Mouse (Mus musculus) cerebellum, postnatal 25 days (tissue): Measurements from ENCODE around the gene Sap30.
"Not testable (repeated sequence)": the region's sequence is repeated elsewhere in the genome, so short reads cannot be mapped to it uniquely, and the experiment has no call there.

Source experiments
- DNase-seq, 2 experiments: peaks; one replicate each; pipeline ENCODE4 v3.0.0; 2021; ENCODE audit warnings: mixed read lengths in 2 of 2

Gene Sap30

GRCm38 (mm10) chr8:57491873-57492272 lies 4.2 kb upstream of the Sap30 start:
- DNase-seq, result no peak

- DNase-seq, result no peak
These were observed 2.2 kb upstream of the Sap30 start for GRCm38 (mm10) chr8:57489896-57490295.

- DNase-seq, result no peak
These were observed 1.7 kb upstream of the Sap30 start for GRCm38 (mm10) chr8:57489366-57489765.

DNA sequence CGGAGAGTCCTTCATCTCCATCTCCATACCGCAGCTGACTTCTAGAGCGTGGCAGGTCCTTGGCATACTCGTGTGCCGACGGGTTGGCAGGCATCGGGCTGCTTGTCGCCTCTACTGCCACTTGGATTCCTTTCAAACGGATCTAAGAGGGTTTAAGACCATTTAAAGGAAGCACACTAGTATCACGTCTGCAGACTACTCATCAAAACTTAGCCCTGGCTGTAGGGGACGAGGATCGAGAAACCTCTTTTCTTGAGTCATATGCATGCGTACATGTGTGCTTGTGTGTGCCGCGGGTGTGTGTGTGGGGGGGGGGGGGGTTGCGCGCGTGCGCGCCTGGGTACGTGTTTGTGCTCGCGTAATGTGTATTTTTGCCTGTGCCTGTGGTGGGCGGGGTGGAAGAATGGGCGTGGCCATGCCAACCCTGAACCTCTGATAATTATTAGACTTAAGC lies 679 bp upstream of the Sap30 start:
- peak; percentile 70 to 78 for DNase-seq

DNA sequence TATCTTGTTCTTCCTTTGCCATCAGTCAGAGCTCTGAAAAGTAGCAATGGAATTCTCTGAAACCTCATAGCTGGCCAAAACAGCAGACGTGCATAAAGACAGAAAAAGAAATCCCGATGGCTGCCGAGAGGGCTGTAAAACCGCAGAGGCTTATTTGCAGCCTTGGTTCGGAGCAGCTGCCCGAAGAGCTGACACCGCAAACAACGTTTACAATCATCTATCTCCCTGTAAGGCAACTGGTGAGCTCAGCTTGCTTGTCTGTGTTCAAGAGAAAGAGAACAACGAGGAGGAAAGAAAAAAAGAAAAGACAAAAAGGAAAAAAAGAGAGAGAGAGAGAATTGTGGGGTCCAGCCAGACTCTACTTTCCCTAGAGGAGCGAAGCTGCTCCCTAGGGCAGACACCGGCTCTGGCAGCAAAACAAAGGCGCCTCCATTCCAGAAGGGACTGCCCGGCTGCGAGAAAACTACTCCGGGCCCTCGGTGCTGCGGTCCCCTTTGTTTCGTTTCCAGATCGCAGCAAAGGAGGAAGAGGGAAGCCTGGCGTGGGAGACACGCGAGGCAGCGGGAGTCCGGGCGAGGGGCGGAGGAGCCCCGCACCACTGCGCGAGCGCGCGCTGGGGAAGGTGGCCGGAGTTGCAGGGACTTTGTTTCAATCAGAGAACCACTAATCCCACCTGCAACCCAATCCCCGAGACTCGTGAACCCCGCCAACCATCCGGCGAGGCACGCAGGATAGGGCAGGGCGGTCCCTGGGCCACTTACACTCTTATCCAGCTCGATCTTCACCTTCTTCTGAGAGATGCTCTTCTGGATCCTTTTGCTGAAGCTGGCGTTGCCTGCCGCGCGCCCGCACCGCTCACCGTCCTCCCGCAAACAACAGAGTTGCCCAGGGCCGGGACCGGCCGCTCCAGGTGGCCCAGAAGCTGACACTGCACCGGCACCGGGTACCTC lies 894 bp downstream of the Sap30 start:
- peak; percentile 62 to 70 for DNase-seq

DNA sequence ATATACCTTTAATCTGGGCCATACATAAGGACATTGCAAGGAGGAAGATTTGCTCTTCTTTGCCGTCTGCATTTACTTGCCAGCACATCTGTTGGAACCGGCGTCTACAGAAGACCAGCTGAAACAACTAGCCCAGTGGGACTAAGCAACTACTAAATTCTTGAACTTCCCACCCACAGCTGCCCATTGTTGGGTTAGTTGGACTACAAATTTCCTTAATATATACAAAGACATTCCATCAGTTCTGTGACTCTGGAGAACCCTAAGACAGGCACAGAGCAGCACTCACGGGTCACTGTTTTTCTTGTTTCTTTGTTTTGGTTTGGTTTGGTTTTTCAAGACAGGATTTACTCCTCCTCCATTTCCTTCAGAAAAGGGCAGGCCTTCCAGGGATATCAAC lies 7.1 kb downstream of the Sap30 start:
- no peak for DNase-seq

GRCm38 (mm10) chr8:57479700-57480099 lies 8.0 kb downstream of the Sap30 start:
- no peak for DNase-seq

- DNase-seq, result no peak
These were observed 9.3 kb downstream of the Sap30 start for GRCm38 (mm10) chr8:57478406-57478805.

DNA sequence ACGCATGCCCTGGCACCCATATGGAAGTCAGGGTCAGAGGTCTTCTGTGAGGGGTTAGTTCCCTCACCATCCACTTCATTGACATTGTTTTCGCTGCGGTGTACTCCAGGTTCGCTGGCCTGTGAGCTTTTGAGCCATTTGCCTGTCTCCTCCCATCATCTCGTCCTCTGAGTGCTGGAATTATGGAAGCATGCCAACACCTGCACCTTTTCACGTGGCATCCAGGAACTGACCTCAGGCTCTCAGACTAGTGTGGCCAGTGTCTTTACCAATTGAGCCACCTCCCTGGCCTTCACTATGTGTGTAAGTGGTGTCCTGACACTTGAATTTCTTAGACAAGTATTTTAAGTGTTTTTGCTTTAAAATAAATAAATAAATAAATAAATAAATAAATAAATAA lies 13.9 kb downstream of the Sap30 start:
- DNase-seq, result no peak

- DNase-seq, result no peak
These were observed 16.8 kb downstream of the Sap30 start for GRCm38 (mm10) chr8:57470863-57471262.

- DNase-seq, result peak in 1 of 2 experiments; percentile 33
These were observed 19.0 kb downstream of the Sap30 start for GRCm38 (mm10) chr8:57468624-57469023.

DNA sequence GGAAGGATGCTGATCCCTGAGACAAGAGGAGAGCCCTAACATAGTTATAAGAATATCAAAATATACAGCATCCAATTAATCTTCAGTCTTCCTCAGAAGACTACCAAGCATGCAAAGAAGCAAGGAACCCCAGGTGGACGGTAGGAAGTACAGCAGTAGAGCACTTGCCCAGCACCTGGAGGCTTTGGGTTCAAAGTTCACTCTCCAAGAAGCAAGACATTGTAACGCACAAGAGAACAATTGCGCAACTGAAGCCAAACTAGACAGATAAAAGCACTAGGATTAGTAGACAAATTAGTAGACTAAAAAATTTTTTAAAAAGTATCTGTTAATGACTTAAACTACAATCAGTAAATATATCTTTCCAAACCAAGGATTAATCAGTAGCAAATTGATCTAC lies 23.9 kb downstream of the Sap30 start:
- DNase-seq, result no peak

DNA sequence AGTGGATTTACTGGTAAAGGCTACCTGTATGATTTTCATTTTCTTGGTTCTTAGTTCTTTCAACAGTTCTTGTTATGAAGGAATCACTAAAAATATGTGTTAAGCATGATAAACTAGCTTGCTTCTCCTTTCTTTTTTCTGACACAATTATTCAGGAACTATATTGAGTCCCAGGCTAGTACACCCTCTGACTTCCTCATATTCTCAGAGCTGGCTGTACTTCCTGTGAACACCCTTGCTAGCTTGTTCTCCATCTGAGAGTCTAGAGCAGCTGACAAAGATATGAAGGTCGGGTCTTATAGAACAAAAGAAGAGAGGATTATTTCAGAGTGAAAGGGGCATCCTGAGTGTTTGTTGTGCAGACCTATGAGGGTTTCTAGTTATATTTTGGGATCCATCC lies 24.8 kb downstream of the Sap30 start:
- DNase-seq, result no peak

GRCm38 (mm10) chr8:57457942-57458341 lies 29.7 kb downstream of the Sap30 start:
- DNase-seq, result no peak

- no peak for DNase-seq
These were observed 30.5 kb downstream of the Sap30 start for GRCm38 (mm10) chr8:57457152-57457551.

GRCm38 (mm10) chr8:57455765-57456164 lies 31.9 kb downstream of the Sap30 start, which contains the start of gene Scrg1:
Scrg1 (plus strand) TSS chr8:57455923.
- DNase-seq, result no peak

- DNase-seq, result no peak
These were observed 34.3 kb downstream of the Sap30 start for GRCm38 (mm10) chr8:57453361-57453760.

DNA sequence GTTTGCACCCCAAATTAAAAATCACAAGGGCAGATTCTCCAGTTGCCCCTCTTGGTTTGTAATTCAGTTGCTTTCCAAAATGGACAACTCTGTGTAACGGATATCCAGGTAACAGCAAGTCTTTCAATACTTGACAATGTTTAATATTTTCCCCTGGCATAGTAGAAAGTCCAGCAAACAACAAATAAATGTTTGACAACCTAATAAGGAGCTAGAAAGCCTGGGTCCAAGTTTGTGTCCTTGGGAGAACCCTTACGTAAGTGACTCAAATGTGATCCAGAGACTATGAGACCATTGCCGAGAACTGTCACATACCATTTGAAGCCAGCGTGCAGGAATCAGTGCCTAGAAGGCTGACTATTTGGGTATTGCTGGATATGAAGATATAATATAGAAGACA lies 35.8 kb downstream of the Sap30 start:
- DNase-seq, result no peak

GRCm38 (mm10) chr8:57450726-57451125 lies 36.9 kb downstream of the Sap30 start:
- DNase-seq, result no peak

GRCm38 (mm10) chr8:57445901-57446300 lies 41.8 kb downstream of the Sap30 start:
- not testable (repeated sequence) for DNase-seq

DNA sequence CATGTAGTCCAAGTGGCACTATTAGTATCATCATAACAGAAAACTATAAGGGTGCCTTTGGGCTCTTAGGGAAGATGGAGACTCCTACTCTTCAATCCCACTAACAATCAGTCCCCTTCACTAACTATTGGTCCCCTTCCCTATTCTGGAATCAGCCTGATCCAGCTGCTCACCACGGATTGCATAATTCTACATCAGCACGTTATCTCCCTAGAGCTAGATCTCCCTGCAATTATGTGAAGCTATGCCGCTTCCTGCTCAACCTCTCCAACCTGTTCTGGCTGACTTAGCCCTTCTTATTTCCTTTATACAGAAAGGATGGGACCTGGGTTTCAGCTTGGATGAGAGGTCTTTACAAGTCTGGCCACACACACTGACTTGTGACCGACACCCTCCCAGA lies 44.4 kb downstream of the Sap30 start:
- DNase-seq, result no peak

GRCm38 (mm10) chr8:57441556-57441955 lies 46.1 kb downstream of the Sap30 start:
- no peak for DNase-seq

- DNase-seq, result no peak
These were observed 46.5 kb downstream of the Sap30 start for GRCm38 (mm10) chr8:57441131-57441530.

DNA sequence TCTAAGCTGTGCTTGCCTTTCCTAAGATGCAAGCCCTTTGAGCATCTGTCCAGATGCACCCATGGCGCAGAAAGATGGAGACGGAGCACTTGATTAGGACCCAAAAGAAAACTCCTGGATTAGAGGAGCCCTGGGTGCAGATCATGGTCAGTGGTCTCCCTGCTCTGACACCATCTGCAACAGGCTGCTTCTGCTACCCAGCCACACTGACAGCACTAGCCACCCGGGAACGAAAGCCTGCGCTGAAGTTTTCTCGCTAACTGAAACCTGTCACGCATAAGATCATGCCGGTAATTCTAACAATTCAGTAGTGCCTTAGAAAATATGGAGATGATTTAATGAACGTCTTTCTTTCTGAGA lies 51.2 kb downstream of the Sap30 start:
- DNase-seq, result peak in 1 of 2 experiments; percentile 20
